Mouse (Mus musculus): ENCODE data around the gene Cntn3. TPM values are rescaled to one million over a fixed set of nuclear protein-coding genes. Genes with fewer than 3 reads are reported as not detected.
A peak's percentile ranks its signal among the peaks of the same experiment; 100 is the strongest.
"Not testable (repeated sequence)": the region's sequence is repeated elsewhere in the genome, so short reads cannot be mapped to it uniquely, and the experiment has no call there.

The Cntn3 gene
- polyA plus RNA-seq (2015; fragmentation: Nextera tagmentation; extraction: Ambion mirVana) = 1.8 and 1.9 TPM in 2 replicates

GRCm38 (mm10) chr6:102573001-102573400 lies at the start of gene Cntn3:
TSS of gene Cntn3 (minus strand) at chr6:102573101.
- not testable (repeated sequence) for H3K27me3 ChIP-seq; ATAC-seq; H3K27ac ChIP-seq; H3K9me3 ChIP-seq; H3K9ac ChIP-seq (replicated peaks); H3K4me3 ChIP-seq (replicated peaks); H3K4me1 ChIP-seq (replicated peaks); H3K4me2 ChIP-seq (replicated peaks); H3K36me3 ChIP-seq
- WGBS = 97% methylated on average over 6 of the region's 20 CpGs

GRCm38 (mm10) chr6:102600773-102601172 lies 27.9 kb upstream of the Cntn3 start:
- WGBS = 72% methylated on average over 2 of the region's 2 CpGs
- Histone ChIP-seq H3K4me1 (replicated peaks) (no peaks in the 10 kb centered on the region), H3K27me3 (no peaks in the 10 kb centered on the region), H3K4me3 (replicated peaks) (no peak overlapping the region), H3K27ac (no peak overlapping the region), H3K4me2 (replicated peaks) (no peak overlapping the region), H3K9me3 (no peaks in the 10 kb centered on the region), H3K9ac (replicated peaks) (no peak overlapping the region), H3K36me3 (no peaks in the 10 kb centered on the region)
- ATAC-seq = no peak

GRCm38 (mm10) chr6:102597756-102598155 lies 24.9 kb upstream of the Cntn3 start:
- Histone ChIP-seq H3K9me3 (no peaks in the 10 kb centered on the region), H3K27me3 (no peaks in the 10 kb centered on the region), H3K4me1 (replicated peaks) (no peaks in the 10 kb centered on the region), H3K36me3 (no peaks in the 10 kb centered on the region), H3K27ac (no peak overlapping the region), H3K9ac (replicated peaks) (no peak overlapping the region), H3K4me2 (replicated peaks) (no peak overlapping the region), H3K4me3 (replicated peaks) (no peak overlapping the region)
- ATAC-seq = no peak
- WGBS = 61% methylated on average over 2 of the region's 2 CpGs

- Histone ChIP-seq H3K27me3 (no peaks in the 10 kb centered on the region), H3K4me1 (replicated peaks) (no peaks in the 10 kb centered on the region), H3K27ac (no peak overlapping the region), H3K9me3 (no peaks in the 10 kb centered on the region), H3K4me2 (replicated peaks) (no peak overlapping the region), H3K36me3 (no peaks in the 10 kb centered on the region), H3K4me3 (replicated peaks) (no peak overlapping the region), H3K9ac (replicated peaks) (no peak overlapping the region)
- WGBS = 90% methylated on average over 4 of the region's 4 CpGs
- ATAC-seq = no peak
Measured at GRCm38 (mm10) chr6:102590151-102590550, 17.2 kb upstream of the Cntn3 start.

- WGBS = 75% methylated on average over 4 of the region's 4 CpGs
- Histone ChIP-seq H3K9ac (replicated peaks) (no peak overlapping the region), H3K4me2 (replicated peaks) (no peak overlapping the region), H3K27me3 (no peaks in the 10 kb centered on the region), H3K4me1 (replicated peaks) (no peaks in the 10 kb centered on the region), H3K36me3 (no peaks in the 10 kb centered on the region), H3K27ac (no peak overlapping the region), H3K9me3 (no peaks in the 10 kb centered on the region), H3K4me3 (replicated peaks) (no peak overlapping the region)
- ATAC-seq = no peak
Measured at GRCm38 (mm10) chr6:102589311-102589710, 16.4 kb upstream of the Cntn3 start.

- Histone ChIP-seq H3K9me3 (no peaks in the 10 kb centered on the region), H3K9ac (replicated peaks) (no peak overlapping the region), H3K27ac (no peak overlapping the region), H3K27me3 (no peaks in the 10 kb centered on the region), H3K4me3 (replicated peaks) (no peak overlapping the region), H3K4me1 (replicated peaks) (no peaks in the 10 kb centered on the region; the same call in 1 of the 2 replicates), H3K36me3 (no peaks in the 10 kb centered on the region), H3K4me2 (replicated peaks) (no peak overlapping the region)
- ATAC-seq = no peak
Measured at GRCm38 (mm10) chr6:102586056-102586455, 13.2 kb upstream of the Cntn3 start.

- peak; percentile 68 for ATAC-seq
- H3K4me3 ChIP-seq (replicated peaks) = no peak overlapping the region
- WGBS = 64% methylated on average over 2 of the region's 2 CpGs
- no peaks in the 10 kb centered on the region; the same call in 1 of the 2 replicates for H3K4me1 ChIP-seq (replicated peaks)
- no peak overlapping the region for H3K4me2 ChIP-seq (replicated peaks)
- H3K27me3 ChIP-seq = no peaks in the 10 kb centered on the region
- no peak overlapping the region for H3K27ac ChIP-seq
- no peaks in the 10 kb centered on the region for H3K36me3 ChIP-seq
- no peak overlapping the region for H3K9ac ChIP-seq (replicated peaks)
- H3K9me3 ChIP-seq = no peaks in the 10 kb centered on the region
Measured at GRCm38 (mm10) chr6:102583578-102583977, 10.7 kb upstream of the Cntn3 start.

GRCm38 (mm10) chr6:102567496-102567895 lies 5.4 kb downstream of the Cntn3 start:
- Histone ChIP-seq H3K27ac (no peak overlapping the region), H3K4me1 (replicated peaks) (peaks cover 13% of the 10 kb centered on the region), H3K4me2 (replicated peaks) (no peak overlapping the region), H3K9ac (replicated peaks) (no peak overlapping the region), H3K4me3 (replicated peaks) (no peak overlapping the region), H3K27me3 (no peaks in the 10 kb centered on the region; the same call in 1 of the 2 replicates), H3K36me3 (no peaks in the 10 kb centered on the region), H3K9me3 (no peaks in the 10 kb centered on the region)
- 83% methylated on average over 1 of the region's 1 CpGs for WGBS
- ATAC-seq = no peak

GRCm38 (mm10) chr6:102565228-102565627 lies 7.7 kb downstream of the Cntn3 start:
- WGBS = 100% methylated on average over 1 of the region's 1 CpGs
- Histone ChIP-seq H3K27me3 (no peaks in the 10 kb centered on the region; the same call in 1 of the 2 replicates), H3K4me3 (replicated peaks) (no peak overlapping the region), H3K9ac (replicated peaks) (no peak overlapping the region), H3K36me3 (no peaks in the 10 kb centered on the region), H3K4me1 (replicated peaks) (peaks cover 14% of the 10 kb centered on the region), H3K27ac (no peak overlapping the region), H3K9me3 (no peaks in the 10 kb centered on the region), H3K4me2 (replicated peaks) (no peak overlapping the region)
- ATAC-seq = no peak

GRCm38 (mm10) chr6:102564011-102564731 lies 8.7 kb downstream of the Cntn3 start:
- ATAC-seq = peak; percentile 99
- Histone ChIP-seq H3K4me2 (replicated peaks) (peak overlapping the region; percentile 87), H3K4me3 (replicated peaks) (peak overlapping the region; percentile 64), H3K4me1 (replicated peaks) (peaks cover 14% of the 10 kb centered on the region), H3K27me3 (no peaks in the 10 kb centered on the region; the same call in 1 of the 2 replicates), H3K27ac (peak overlapping the region; percentile 56), H3K36me3 (no peaks in the 10 kb centered on the region), H3K9ac (replicated peaks) (peak overlapping the region; percentile 70), H3K9me3 (no peaks in the 10 kb centered on the region)
- under 1% methylated on average over 47 of the region's 63 CpGs for WGBS

- Histone ChIP-seq H3K4me2 (replicated peaks) (peak overlapping the region; percentile 87), H3K9ac (replicated peaks) (peak overlapping the region; percentile 70; the same call in 1 of the 2 replicates), H3K4me3 (replicated peaks) (peak overlapping the region; percentile 64), H3K4me1 (replicated peaks) (peaks cover 14% of the 10 kb centered on the region), H3K36me3 (no peaks in the 10 kb centered on the region), H3K9me3 (no peaks in the 10 kb centered on the region), H3K27me3 (no peaks in the 10 kb centered on the region; the same call in 1 of the 2 replicates), H3K27ac (no peak overlapping the region)
- WGBS = 8% methylated on average over 7 of the region's 7 CpGs
- ATAC-seq = no peak
Measured at GRCm38 (mm10) chr6:102563431-102563830, 9.5 kb downstream of the Cntn3 start.

- no peaks in the 10 kb centered on the region; the same call in 1 of the 2 replicates for H3K27me3 ChIP-seq
- WGBS = 84% methylated on average over 3 of the region's 3 CpGs
Measured at GRCm38 (mm10) chr6:102557521-102557920, 15.4 kb downstream of the Cntn3 start.

More at GRCm38 (mm10) chr6:102557521-102557920, 15.4 kb downstream of the Cntn3 start:
- no peaks in the 10 kb centered on the region for H3K36me3 ChIP-seq
- no peak overlapping the region for H3K4me2 ChIP-seq (replicated peaks)
- H3K4me1 ChIP-seq (replicated peaks) = peaks cover under 1% of the 10 kb centered on the region
- H3K9me3 ChIP-seq = no peaks in the 10 kb centered on the region
- no peak overlapping the region for H3K27ac ChIP-seq
- no peak overlapping the region for H3K4me3 ChIP-seq (replicated peaks)
- H3K9ac ChIP-seq (replicated peaks) = no peak overlapping the region
- ATAC-seq = no peak

Measured in midbrain, embryonic 13.5 days (tissue).